Mouse (Mus musculus) myocyte (in vitro differentiated cells): ENCODE data around the gene Zfp850.

Experiments
- MAX ChIP-seq: IDR thresholded peaks from one replicate; pipeline ENCODE4 v1.6.1; 2011; ENCODE audit warnings: low read depth, mild to moderate bottlenecking, control low read depth
- POLR2A ChIP-seq: IDR thresholded peaks from one replicate; pipeline ENCODE4 v1.6.1; 2011; ENCODE audit warnings: low read depth, mild to moderate bottlenecking, control low read depth, moderate library complexity; ENCODE audit not compliant: insufficient read length

- TF ChIP-seq POLR2A (no peak), MAX (no peak)
Measured at GRCm38 (mm10) chr7:28059972-28060371, 46.1 kb upstream of the Zfp850 start.
